Mouse (Mus musculus): ENCODE data around the gene Wdr86. TPM values are rescaled to one million over a fixed set of nuclear protein-coding genes. Genes with fewer than 3 reads are reported as not detected.
A peak's percentile ranks its signal among the peaks of the same experiment; 100 is the strongest.
"Not testable (repeated sequence)": the region's sequence is repeated elsewhere in the genome, so short reads cannot be mapped to it uniquely, and the experiment has no call there.

Wdr86 gene
- total RNA-seq (2021), result not detected
- long read RNA-seq, experiment 1, result 0 reads
- long read RNA-seq, experiment 2, result 0 reads

DNA sequence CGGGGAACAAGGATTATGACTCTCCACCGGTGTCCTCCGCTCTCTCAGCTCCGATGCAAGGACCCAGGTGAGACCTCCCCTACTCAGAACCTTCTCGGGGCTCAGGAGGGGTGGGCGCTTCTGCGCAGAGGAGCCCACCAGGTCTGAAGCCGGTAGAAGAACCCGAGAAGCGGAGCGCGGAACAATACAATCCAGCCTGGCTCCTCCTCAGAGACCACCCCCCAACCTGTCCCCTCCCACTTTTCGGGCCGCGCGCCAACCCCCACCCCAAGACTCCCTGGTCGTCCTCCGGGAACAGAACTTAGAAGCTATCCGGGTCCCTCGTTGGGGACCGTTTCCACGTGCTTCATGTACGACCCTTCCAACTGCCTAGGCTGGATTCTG, at the start of gene Wdr86:
Gene Wdr86 (minus strand): TSS at position 240 of the 384 bp plus-strand sequence.
- DNase-seq, result no peak

DNA sequence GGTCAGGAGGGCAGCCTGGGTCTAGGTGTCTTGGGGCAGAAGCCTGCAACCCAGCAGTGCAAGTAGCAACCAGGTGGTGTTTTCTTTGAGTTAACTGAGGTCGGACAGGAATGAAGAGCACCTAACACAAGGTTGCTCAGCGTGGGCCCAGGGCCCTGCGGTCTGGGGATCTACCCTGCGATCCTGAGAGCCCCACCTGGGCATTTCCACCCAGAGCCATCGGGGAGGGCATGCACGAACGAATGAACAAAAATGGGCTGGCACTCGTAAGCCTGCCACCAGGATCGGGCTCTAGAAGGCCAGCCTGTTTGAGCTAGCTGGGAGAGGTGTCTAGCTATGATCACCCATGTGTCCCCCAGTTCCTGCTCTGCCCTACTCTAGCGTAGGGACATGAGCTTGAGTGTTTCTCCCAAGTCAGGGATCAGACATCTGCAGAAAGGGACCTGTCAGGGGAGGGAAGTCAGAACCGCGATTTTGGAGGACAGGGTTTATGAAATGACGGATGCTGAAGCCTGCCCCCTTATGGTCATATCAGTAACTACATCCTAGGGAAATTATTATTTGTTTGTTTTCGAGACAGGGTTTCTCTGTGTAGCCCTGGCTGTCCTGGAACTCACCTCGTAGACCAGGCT, 49.5 kb upstream of the Wdr86 start:
- no peak for DNase-seq

DNA sequence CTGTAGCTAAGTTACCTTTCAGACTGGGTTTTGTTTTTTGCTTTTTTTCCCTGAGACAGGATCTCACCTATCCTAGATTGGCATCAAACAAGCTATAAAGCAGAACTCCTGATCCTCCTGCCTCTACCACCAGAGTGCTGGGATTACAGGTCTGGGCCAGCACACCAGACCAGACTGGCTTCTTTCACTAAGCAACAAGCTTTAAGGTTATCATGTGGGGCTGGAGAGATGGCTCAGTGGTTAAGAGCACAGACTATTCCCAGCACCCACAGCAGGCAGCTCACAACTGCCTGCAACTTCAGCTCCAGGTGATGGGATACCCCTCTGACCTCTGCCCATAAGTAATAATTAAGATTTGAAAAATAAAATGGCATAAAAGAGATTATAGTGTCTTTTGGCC, 48.8 kb upstream of the Wdr86 start:
- DNase-seq, result no peak

DNA sequence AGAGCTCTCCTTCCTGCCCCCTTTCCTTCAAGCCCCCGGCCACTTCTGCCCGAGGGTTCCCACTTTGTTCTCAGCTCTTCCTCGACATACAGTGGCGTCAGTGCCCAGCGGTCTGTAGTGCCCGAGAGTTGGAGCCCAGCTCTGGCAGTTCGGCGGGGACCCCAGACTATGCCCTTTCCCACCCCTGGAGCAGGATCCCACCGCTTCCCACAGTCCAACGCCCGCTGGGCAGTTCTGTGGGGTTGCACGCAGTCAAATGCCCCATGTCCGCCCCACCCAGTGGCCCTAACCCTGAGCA, 48.3 kb upstream of the Wdr86 start:
- no peak for DNase-seq

DNA sequence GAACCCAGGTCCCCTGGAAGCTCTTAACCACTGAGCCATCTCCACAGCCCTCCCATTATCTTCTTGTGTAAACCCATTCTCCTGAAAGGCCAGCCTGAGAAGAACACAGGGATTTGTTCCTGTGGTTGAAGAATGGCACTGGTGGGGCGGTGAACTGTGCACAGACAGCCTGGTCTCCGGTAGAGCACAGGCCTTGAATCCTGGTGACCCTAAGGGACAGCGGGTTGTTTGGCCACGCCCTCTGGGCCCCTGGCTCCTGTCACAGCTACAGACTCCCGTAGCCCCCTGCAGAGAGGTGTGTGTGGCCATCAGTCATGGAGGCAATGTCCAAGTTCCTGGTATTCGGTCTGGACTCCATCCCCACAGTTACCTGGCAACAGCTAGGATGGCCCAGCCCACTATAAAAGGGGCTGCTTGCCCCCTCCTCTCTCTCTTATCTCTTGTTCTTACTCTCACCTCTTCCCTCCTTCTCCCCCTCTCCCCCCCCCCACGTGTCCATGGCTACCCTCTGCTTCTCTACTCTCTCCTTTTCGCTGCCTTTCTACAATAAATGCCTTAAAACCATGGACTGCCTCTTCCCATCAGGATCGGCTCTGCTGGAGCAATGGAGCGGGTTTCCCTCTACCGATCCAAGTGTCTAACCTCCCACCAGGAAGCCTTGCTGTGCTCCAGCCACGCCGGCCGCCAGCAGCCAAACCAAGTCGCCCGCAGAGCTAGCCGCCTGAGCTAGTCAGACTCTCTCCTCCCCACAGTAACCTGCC, 47.7 kb upstream of the Wdr86 start:
- no peak for DNase-seq

DNA sequence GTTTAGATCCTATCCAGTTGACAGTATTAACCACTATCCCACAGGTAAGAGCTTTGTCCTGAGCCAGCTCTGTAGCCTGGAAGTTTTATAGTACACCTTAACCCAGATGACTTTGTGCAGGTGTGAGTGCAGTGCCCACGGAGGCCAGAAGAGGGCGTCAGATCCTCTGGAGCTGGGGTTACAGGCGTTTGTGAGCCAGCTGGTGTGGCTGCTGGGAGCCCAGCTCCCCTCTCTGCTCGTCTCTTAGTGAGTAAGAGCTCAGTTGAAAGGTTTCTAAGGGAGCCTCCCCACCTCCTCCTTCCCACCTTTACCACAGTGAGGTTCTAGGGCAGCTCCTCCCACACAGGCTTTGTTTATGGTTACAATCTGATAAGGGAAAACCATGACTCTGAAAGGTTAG, 46.2 kb upstream of the Wdr86 start:
- no peak for DNase-seq

DNA sequence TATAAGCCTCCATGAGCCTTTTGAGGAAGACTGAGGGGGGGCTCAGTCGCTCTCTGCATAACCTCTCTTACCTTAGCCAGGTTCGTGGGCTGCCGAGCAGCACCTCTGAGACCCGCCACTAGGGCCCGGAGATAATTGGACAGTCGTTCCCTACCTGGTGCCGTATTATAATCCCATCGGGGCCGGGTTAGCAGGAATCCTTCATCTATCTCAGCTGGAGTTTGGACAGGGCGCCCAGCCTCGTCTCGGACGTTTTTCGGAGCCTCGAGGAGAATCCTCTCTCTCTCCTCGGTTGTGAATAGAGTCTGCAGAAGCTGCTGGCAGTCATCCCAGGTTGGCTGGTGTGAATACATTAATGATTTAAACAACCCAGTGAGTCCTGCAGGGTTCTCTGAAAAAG, 44.0 kb upstream of the Wdr86 start:
- DNase-seq, result not testable (repeated sequence)

DNA sequence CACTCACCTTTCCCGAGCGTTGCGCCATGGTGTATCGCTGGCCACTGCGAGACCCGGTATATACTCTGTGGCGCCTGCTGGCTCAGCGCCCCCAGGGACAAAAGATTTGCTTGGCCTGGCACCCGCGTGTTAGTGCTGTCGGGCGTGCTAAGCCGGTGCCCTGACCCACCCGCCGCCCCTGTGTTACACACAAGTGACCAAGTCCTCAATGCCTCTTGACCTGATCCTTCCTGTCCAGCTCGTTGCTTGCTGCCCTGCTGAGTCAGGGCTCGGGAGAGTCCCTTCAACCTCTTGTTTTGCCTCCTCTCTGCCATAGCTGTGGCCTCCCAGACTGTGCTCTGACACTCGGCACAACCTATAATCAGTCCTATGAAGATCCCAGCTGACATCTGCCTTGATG, 27.3 kb upstream of the Wdr86 start, which contains the start of gene Crygn:
Gene Crygn (minus strand): TSS at position 193 of the 400 bp plus-strand sequence.
- no peak for DNase-seq

DNA sequence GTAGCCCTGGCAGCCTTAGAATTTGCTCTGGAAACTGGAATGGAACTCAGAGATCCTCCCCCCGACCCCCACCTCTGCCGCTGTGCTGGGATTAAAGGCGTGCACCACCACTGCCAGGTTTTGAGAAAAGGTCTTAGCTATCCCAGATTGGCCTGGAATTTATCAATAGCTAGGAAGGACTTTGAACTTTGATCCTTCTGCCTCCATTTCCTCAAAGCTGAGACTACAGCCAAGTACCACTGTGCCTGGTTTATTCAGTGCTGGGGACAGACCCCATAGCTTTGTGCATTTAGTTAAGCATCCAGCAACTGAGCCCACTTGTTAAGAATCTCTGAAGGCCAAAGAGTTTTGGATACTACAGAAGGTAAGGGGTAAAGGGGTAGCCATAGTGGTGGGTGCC, 26.4 kb upstream of the Wdr86 start:
- no peak for DNase-seq

DNA sequence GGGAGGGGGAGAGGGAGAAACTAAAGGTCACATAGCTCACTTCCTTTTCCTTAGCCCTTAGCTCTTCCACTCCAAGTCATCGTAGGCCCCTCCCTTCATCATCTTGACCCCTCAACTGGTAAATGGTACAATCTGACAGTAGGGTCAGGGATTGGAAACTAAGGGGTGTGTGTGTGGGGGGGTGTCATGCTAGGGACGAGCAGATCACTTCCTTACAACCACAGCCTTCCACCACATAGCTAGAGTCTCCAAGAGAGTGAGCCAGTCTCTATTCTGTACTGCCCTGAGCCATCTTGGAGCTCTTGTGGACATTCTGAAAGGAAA, 21.6 kb upstream of the Wdr86 start:
- no peak for DNase-seq

DNA sequence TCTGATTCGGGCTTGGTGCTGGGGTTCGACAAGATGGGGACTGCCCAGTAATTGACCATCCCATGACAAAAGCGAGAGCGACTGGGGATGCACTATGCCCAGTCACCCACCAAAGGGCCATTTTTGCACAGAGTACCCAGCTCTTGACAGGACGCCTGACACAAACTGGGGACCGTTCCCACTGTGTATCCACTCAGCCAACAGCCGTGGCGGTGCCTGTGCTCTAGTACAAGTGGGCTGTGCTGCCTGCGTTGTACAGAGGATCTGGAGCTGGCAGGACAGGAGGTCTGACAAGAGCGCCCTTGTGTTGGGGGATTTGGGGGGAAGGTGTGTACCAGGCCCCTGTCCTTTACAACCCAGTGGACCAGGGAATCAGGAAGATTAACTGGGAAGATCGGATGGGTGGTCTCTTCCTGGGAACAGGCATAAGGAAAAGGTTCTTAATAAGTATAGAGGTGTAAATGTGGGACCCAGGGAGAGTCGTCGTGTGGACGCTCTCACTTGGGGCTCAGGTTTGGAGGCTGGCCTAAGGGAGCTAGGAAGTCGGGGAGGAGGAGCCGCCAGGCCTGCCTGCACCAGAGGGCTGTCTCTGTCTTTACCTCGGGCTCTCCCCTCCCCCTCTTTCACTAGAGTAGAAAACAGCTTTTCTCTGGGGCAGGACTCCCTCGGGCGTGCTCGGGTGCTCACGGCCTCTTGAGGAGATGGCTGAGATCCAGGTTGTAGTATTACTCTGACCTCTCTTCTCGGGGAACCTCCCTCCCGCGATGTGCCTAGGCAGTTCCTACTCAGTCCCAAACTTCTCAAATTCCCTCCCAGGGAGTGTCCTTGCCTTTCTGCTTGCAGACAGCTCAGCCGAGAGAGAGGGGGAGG, 21.0 kb upstream of the Wdr86 start:
- peak; percentile 58 for DNase-seq

DNA sequence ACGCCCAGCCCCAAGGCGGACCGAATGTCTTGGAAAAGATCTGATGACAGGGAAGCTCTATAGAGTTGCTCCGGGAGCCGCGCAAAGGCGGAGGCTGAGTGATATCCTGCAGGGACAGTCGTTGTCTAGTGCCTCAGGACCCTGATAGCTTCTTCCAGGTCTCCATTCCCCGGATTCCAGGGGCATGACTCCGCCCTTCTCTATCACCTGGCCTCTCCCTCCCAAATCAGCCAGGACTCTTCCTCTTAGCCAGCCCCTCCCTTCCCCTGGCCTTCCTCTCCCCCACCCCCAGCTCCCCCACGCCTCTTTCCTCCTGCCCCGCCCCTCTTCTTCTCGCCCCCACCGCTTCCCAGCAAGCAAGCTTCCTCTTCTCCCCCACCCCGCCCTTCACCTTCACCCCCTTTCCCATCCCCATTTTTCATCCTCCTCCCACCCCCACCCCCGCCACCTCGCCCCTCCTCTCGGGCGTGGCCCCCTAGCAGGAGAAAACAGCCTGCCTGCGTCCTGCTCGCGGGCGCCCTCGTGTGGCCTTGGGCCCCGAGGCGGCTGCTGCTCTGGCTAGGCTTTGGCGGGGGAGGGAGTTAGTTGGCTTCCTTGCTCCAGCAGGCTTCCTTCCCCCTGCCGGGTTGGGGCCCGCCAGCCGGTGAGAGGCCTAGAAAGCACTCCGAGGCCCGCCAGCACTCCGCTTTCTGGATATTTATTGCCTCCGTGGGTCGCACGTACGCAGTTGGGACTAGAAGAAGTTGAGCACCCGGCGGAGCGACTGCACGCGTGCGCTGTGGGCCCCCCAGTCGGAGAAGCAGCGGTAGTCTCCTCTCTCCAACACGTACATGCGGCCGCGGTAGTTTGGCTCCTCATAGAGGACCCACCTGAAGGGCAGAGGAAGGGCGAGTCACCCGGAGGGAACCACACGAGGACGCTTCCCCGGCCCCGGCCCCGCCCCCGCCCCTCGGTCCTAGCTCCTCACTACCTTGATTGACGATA, 20.1 kb upstream of the Wdr86 start:
- peak; percentile 85 for DNase-seq

DNA sequence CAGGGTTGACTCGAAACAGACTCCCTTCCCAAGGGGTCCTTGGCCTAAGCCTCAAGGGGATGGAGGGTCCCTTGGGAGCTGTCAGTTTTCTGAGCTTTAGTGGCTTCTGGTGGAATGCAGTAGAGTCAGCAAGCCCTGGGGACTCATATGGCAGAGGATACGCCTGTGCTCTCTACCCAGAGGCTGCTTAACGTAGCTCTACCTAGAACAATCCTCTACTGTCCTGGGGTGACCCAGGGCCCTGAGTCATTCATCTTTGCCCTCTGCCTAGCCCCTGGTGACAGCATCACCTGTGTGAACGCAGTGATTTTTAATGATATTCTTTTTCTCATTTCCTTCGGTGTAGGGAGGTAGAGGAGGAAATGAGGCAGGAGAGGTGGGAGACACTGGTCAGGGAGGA, 19.2 kb upstream of the Wdr86 start:
- no peak for DNase-seq

DNA sequence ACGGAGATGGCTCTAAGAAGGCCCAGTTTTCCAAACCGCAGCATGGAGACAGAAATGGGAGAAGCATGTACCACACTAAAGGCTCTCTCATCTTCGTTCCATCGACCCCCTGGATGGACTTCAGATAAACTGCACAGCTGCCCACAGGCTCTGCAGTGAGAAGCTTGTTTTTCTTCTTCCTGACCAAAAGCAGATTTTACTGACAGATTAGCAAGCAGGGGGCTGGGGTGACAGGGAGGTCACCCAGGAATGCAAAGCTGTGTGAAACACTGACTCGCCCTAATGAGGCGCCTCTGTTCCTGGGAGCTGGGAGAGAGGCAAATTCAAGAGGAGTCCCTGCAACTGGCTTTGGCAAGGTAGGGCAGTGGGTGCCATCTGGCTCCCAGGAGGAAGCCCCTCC, 17.0 kb upstream of the Wdr86 start:
- DNase-seq, result no peak

DNA sequence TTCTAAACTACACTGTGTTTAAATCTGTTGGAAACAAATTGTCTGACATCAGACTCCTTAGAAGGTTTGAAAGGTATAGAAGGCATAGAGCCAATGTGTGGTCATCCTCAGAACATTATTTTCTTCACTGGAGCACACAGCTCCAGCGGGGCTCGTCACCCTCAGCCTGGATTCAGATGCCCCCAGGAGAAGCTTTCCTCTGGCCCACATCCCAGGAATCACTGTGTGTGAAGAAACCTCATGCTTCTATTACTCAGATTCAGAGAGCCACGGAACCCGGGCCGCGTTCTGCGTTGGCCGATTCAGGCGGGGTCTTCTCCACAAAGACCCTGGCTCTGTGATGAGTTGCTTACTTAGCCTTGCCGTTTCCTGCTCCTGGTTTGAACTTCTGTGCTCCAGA, 13.4 kb upstream of the Wdr86 start:
- no peak for DNase-seq

DNA sequence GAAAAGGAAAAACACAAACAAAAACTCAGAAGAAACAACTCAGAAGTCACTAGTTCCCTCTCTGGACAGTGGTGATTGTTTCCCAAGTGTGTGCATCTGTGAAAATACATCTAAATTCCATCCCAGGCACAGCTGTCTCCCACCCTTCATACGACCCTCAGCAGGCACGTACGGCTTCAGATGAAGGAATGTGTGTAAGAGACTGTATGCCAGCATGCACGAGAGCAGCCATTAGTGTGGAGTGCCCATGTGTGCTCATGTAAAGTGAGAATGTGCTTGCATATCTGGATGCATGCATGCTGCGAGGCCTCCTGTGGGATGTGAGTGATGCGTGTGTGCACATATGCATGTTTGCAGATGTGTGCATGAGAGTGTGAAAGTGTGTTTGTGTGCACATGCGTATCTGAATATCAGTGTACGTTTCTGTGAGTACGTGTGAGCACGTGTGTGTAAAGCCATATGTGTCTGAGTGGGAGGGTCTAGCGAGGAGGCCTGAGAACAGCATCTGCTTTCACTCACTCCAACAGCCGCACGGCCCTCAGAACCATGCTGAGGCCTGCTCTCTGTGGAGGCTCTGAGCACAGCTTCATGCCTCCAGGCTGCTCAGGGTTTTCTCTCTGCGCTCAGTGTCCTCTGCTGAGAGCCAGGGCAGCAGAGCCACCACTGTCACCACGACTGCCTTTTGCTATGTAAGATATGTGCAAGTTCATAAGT, 10.8 kb upstream of the Wdr86 start:
- no peak for DNase-seq

DNA sequence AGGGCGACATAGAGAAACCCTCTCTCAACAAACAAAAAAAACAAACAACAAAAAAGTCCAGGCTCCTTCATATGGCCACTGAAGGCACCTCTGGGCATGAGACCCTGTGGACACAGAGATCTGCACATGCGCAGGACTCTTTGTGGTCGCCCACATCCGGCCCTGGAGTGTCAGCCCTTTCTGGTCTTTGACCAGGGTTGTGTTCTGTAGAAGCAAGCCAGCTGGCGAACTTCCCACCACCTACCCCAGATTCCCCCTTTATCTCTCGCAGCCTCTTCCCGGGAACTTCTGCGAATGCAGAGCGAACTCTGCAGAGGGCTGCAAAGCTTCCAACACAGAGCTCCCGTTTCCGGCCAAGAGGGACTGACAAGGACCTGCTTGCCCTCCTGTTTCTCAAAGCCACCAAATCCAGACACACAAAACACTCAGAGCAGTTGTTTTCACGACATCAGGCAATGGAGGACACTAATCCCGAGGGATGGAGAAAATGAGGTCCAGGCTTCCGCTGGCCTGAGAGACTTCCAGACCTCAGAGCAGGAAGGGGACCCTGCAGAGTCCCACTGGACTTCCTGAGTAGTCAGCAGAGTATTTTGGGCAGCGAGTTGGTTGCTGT, 8.7 kb upstream of the Wdr86 start:
- DNase-seq, result peak; percentile 63

DNA sequence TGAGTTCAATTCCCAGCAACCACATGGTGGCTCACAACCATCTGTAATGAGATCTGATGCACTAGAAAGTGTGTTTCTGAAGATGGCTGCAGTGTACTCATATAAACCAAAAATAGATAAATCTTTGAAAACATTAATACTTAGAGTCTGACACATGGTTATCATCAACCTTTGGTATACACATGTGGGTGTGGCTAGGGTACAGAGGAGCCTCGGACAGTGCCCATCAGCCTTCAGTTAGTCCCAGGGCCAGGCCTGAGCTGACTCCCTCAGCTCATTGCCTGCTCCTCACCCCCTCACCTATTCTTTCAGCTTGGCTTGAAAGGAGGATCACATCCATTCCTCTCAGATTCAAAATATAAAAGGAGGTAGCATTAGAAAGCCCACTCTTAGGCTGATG, 8.0 kb upstream of the Wdr86 start:
- DNase-seq, result no peak

DNA sequence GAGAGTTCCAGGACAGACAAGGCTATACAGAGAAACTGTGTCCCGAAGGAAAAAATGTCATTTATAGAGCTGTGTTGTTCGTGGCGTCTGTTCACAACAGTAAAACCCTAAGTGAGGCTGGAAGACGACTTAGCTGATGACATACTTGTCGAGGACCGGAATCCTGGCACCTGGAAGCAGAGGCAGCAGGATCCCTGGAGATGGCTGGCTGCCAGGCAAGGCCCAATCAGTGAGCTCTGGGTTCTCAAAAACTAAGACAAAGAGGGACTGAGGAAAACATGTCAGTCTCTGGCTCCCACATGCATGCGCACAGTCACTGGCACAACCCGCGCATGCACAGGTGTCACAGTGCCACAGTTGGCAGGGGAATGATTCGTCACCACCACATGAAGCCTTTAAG, 7.1 kb upstream of the Wdr86 start:
- no peak for DNase-seq

DNA sequence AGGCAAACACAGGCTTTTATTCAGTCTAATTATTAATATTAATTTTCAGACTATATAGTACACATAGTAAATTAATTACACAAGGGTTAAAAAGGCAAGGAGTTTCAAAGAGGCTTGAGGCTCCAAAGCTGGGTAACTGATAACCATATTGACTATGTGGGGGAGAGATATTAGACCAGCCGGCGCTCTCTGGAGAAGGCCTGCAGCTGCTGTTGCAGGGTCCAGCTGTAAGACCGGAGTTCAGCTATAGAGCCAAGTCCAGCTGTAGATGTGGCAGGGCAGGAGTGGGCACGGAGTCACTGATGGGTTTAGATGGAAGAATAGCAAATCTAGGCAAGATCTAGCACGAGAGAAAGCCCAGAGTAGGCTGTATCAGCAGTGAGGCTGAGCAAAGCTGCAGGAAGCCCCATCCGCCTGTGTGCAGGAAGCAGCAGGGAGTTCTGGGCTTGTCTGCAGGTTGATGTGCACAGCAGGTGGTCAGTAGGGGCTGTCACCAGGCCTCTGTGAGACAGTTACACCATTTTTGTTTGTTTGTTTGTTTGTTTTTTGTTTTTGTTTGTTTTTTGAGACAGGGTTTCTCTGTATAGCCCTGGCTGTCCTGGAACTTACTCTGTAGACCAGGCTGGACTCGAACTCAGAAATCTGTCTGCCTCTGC, 3.4 kb upstream of the Wdr86 start:
- no peak for DNase-seq

All from gastrocnemius, postnatal 25 days (tissue).